Mouse (Mus musculus): ENCODE results near the gene Kif2c.

The Kif2c gene

DNA sequence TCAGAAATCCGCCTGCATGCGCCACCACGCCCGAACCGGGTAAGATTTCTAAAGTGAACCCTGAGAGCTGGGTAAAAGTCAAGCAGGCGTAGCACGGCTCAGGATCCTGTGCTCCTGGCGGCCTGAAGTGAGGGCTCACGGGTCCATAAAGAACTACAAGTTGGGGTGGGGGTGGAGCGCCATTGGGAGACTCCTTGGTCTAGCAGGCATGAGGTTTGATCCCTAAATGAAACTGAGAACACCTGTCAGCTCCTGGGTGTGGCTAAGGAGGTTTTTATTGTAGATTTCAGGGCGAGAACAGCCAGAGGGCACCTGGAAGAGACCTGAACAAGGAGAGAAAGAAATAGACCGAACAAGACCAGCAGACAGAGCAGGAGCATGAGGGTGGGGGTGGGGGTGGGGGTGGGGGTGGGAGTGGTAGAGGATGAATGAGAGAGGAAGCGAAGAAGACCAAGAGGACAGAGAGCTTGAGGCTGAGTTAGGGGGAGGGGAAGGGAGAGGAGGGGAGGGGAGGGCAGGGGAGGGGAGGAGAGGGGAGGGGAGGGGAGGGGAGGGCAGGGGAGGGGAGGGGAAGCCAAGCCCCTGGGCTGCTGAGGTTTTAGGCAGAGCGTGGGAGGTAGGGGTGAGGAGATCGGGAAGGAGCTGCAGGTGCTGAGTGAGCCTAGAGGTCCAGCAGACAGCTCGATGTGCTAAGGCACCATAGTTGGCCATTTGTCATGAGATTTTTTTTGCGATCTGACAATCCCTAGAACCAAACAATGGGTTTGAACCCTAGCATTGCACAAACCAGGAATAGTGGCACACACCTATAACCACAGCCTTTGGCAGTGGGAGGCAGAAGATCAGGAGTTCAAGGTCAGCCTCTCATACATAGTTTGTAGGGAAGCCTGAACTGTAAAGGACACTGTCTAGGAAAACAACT is 43.9 kb downstream of the Kif2c start:
- DNase-seq (ENCODE audit: low read depth, low spot score), result no peak

DNA sequence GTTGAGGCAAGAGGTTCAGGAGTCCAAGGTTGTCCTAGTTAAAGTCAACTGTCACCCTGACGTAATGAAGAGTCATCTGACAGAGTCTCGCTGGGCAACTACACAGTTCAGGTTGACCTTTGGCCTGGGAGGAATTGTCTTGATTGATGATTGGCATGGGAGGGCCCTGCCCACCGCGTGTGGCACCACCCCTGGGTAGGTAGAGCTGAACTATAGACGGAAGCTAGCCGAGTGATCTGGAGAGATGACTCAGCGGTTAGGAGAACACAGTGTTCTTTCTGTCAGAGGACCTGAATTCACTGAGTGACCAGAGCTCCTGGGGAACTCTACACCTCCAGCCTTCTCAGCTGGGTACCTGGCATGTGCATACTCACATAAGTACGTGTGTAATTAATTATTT is 46.4 kb downstream of the Kif2c start:
- no peak for DNase-seq (ENCODE audit: low read depth, low spot score)

DNA sequence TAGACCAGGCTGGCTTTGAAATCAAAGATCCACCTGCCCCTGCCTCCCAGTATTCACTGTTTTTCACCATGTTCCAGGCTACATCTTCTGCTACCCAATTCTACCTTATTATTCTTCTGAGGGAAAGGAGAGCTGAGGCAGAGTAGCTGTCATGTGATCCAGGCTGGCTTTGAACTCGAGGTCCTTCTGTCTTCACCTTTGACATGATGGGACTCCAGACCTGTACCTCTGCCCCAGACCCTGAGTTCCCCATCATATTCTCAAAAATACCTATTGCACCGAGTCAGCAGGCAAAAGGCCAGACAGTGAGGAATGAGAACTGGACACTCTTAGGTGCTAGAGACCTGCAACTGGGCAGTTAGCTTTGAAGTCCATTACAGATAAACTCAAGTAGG is 47.8 kb downstream of the Kif2c start:
- no peak for DNase-seq (ENCODE audit: low read depth, low spot score)

DNA sequence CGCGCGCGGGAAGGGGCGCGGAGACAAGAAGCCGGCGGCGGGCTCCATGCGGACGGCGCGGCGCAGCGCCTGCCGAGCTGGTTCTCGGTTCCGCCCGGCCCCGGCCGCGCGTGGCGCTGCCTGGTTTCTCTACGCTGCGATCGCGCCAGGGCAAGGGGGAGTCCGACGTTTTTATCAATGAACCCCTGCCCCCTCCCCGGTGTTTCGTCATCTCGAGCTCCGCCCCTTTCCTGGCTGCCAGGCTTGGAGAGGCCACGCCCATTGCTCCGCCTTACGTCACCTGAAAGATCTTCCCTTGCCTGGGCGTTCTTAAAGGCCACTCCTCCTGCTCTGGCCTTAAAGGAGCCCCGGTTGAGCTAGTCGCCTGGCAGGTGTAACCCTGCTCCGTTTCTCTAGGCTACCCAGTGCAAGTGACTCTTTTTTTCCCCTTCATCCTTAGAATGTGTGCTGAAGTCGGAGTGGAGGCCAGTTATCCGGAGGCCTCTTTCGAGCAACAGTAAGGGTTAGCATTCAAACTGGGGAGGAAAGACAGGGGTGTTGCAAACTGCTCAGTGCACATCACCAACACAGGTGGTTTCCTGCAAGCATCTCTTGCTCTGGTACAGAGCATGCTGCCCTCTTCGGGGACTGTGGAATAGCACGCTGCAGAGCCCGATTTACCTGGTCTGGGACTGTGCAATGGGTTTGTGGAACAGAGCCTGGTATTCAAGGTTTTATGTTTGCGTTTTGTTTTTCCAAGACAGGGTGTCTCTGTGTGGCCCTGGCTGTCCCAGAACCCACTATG is 48.4 kb downstream of the Kif2c start, which contains the start of gene Plk3:
Gene Plk3 (minus strand): TSS at position 147 of the 784 bp plus-strand sequence.
- DNase-seq (ENCODE audit: low read depth, low spot score), result peak; percentile 98

DNA sequence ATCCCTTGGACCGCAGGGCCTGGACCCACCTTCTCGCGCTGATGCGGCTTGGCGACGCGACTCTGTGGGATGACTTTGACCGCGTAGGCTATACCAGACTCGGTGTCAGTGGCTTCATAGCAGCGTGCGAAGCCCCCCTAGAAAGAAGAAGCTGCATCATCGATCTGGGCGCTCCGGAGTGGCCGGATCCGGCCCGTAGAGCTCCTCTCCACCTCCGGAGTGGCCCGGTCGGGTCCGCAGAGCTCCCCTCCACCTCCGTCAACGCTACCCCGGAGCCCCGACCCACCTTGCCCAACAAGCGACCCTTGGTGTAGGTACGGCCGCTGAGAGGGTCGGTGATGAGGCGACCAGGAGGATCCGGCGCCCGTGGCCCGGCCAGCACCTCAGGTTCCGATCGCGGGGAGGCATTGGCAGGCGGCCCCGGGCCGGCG is 49.1 kb downstream of the Kif2c start:
- no peak for DNase-seq (ENCODE audit: low read depth, low spot score)

DNA sequence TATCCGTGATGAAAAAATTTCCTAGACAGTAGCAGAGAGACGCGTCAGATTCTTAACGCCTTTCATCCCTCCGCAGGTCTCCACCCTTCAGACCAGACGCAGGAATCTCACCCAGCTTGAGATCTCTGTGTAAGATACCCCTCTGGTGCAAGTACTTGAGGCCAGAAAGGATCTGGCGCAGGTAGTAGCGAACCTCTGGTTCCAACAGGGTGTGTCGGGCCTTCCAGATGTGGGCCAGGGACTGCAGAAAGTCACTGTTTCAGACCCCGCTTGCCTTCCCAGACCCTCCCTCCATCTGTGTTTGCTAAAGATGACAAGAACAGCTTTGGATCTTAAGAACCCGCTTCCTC is 49.7 kb downstream of the Kif2c start:
- DNase-seq (ENCODE audit: low read depth, low spot score), result no peak

DNA sequence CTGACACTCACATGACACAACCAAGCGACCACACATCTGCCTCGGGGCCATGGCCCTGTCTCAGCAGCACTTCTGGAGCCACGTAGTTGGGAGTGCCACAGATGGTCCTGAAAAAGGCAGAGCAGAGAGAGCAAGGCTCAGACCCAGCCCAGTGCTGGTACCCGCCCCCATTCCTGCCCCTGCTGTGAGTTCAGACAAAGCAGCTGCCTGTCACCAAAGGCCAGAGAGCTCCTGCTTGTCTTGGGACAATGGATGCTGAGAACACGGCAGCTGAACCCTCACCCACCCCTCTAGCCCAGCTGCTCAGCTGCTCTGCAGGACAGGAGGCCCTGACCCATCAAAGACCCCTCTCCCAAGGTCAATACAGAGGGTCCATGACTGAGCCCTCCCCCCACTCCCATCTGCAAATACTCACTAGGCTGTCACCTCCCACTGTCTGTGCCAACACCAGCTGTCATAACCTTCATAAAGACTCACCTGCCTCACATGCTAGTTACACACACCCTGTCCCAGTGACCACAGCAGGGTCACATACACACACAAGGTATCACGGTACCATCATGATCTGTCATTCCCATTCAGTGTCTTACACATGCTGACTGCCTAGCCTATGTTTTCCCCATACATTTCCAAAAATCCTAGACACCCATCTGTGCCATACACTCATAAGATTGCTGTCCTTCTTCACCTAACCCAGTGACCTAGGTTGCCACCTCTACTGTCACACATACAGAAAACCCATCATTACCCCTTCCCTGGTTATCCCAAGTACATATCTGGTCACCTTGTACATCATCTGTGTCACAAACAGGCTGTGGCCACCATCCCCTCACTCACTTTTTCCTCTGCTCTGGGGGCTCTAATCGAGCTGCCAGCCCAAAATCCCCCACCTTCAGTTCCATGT is 50.3 kb downstream of the Kif2c start:
- no peak for DNase-seq (ENCODE audit: low read depth, low spot score)

DNA sequence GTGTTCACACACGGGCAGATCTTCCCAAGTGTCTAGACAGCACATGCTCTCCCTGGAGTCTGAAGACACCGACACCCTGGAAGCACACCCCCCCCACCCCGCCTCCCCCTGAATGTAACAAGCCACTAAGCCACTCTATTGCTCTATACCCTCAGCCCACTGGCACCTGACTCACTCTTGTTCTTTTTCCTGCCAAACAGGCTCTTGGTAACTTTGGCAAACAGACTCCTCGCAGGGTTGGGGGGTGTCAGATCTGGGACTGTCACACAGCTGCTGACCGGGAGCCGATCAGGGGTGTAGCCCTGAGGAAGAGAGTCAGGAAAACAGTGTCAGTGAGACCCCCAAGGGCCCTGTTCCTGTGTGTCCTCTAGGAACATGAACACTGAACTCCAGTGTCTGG is 51.2 kb downstream of the Kif2c start:
- DNase-seq (ENCODE audit: low read depth, low spot score), result no peak

DNA sequence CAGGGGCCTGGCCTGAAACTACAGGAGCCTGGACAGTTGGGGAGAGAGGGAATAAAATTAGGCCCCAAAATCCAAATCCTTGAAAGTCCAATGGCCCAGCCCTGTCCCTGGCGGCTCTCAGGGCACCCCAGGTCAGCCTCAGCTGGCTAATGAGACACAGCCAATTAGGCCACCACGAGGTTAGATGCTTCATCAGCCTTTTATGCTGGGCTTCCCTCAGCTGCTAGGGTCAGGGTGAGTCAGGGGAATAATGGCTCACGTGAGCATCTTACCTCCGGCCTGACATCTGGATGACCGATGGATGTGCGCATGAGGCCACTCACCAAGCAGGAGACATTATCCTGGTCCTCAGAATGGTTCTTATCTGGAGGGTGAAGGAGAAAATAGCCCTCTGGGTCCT is 51.6 kb downstream of the Kif2c start:
- no peak for DNase-seq (ENCODE audit: low read depth, low spot score)

DNA sequence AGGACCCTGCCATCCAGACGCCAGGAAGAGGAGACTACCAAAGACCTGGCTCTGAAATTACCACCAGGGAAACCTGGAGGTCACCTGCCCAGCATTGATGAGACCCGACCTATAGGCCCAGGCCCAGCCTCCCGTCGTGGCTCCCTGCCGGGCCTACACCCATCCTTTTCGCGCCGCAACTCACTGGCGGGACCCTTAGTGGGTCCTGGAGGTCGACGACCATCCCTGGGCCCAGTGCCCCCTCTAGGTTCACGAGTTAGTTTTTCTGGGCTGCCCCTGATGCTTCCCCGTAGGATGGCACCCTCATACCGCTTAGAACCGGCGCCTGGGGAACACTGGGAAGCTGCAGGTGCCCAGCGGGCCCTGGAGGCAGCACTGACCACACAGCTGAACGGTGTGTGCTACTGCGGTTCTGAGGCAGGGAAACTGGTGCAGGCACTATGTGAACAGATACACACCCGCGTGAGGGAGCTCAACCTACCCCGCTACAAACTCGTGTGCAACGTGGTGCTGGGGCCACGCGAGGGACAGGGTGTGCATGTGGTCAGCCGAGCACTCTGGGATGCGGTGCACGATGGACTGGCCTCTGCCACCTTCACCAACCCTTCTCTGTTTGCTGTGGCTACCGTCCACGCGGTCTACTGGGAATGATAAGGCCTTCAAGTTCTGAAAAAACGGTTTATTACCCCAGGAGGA is 54.3 kb downstream of the Kif2c start:
- no peak for DNase-seq (ENCODE audit: low read depth, low spot score)

DNA sequence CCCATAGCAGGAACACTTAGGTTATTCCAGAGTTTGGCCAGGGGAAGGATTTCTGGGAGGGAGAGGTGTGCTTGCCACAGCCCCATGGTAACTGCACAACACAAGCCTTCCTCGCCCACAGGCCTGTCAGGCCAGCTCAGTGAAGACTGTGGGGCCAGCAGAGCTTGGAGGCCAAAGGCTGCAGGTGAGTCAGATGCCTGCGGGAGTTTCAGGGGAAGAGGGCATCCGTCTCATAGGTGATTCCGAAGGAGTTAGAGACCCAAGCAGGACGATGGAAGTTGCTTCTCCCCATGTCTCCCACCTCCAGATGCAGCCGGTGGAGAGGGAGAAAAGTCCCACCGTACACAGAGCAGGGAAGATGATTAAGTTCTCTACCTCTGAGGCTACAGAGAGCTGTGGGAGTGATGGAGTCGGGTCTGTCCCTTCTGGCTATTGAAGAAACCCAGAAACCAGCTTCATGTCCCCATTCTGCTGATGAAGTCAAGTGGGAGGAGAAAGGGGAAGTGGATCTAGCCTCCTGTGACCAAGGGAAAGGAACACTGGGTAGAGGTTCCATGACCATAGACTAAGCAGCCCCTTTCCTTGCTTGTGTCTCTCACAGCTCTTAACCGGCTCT is 55.7 kb downstream of the Kif2c start, which contains the start of gene Tctex1d4:
Gene Tctex1d4 (plus strand): TSS at position 120 of the 616 bp plus-strand sequence.
- DNase-seq (ENCODE audit: low read depth, low spot score), result no peak

DNA sequence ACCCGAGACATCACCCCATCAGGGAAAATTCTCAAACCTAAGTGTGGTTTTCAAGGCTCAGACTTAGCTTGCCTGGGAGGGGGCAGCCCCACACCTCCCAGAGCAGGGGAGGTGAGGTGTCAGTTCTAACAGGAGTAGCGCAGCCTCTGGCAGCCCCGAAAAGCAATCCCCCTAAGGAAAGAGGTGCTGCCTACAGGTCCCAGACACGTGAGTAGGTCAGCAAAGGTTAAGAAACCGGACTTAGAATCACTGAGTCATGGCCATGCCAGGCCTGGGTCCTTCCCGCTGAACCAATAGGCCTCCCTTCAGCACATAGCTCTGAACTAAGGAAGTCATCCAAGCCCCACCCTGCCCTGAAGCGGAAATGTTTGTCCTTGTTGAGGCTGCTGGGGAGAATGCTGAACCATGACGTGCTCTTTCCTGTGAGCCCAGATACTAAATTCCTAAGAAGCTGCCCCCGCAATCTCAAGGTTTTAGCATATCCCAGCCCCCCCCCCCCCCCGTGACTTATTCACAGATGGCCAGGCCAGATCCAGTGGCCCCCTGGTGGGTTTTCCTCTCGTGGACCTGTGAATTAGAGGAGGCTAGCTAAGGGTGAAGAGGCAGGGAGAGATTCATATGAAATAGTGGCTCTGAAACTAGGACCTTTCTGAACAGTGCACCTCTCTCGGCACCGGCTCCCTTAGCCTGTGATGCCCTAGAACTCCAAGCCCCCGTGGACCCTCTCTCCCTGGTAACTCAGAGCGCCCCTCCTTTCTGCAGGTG is 56.3 kb downstream of the Kif2c start:
- no peak for DNase-seq (ENCODE audit: low read depth, low spot score)

DNA sequence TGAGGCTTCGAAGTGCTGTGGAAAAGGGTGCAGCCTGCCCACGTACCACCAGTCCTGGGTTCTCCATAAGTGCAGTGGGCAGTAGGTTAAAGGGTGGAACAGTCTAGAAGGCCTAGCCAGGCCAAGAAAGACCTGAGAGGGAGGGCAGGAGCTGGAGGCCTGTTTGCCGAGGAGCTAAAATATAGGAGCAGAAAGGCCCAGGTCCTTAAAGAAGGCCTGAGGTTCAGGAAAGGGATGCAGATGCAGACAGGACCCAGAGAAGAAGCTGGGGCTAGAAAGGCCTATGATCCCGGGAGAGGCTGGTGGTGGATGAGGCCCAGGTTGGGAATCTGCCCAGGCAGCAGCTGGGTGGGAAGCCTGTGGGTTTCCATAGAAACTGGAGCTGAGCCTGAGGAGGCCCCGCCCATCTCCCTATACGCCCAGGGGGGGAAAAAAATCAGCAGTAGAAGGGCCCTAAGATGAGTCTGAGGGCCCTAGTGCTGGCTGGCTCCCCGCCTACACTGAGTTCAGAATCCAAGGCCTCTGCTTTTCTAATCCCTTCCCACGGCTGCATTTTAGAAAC is 57.0 kb downstream of the Kif2c start, which contains the start of gene Btbd19:
Gene Btbd19 (minus strand): TSS at position 378 of the 562 bp plus-strand sequence.
- DNase-seq (ENCODE audit: low read depth, low spot score), result no peak

DNA sequence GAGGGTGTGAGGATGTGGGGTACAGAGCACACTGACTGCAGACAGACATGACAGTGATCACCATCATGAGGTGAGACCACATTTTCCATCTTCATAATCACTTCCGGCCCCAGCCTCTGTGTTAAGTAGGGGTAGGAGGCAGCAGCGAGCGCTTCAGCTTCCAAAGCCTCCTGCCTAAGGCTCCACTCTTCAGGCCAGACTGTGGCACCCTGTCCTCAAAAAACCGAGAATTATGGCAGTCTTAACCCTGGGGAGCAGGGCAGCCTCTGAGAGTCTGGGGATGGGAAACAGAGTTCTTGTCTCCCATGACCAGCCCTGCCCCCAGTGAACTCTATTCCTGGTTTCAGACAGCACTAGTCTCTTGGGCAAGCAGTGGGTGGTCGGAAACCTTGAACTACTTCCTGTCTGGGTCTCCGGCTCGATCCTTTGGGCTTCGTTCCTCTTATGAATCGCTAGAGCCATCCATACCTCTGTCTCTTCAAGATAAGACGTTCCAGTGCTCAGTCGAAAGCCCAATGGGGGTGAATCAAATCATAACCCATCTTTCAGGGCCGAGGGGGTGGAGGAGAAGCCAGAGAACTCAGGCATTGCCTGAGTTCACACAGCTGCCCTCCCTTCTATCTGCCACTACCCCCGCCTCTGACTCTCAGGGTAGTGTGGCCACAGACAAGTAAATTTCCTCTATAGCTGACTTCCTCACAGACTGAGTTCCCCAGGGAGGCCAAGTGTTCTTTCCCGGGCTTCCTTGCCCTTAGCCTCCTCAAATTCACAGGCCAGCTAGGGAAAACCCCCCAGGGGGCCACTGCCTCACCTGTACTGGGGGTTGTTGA is 57.7 kb downstream of the Kif2c start:
- DNase-seq (ENCODE audit: low read depth, low spot score), result peak; percentile 85

DNA sequence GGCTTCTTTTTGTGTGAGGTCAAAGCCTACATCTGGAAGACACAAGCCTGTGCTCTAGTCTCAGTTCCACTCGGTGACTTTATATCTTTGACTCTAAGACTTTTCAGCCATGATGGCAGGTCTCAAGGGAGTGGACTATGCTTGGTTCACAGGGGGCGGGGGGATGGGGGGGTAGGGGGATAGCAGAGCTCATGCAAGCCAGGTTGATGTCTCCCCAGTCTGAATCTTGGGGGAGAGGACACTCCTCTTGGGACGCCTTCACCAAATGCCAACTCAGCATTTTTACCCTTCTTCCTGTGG is 58.3 kb downstream of the Kif2c start:
- DNase-seq (ENCODE audit: low read depth, low spot score), result no peak

DNA sequence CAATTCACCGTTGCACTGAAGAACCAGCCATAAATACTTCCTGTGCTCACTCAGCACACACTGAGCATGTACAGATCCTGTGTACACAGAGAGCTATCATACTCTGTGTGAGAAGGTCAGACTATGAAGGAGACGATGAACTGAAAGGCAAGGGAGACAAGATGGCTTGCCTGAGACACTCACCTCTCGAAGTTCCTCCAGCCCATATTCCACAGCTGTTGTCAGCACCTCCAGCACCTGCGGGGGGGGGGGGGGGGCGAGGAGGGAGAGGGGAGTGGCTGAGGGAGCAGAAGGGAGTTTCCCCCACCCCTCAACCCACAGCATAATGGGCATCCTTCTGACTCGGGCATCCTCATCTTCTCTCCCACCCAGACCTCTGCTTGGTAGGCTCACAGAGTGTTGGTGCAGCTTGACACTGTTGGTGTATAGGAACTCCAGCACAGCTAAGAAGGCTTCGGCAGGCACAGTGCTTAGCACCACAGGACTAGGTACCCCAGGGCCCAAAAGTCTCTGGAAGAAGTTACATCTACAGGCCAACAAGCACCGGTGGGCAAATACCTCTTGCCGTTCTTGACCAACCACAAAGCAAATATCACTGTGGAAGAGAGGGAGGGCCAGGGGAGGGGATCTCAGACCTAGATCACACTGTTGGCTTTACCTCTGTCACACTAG is 58.8 kb downstream of the Kif2c start:
- DNase-seq (ENCODE audit: low read depth, low spot score), result no peak

DNA sequence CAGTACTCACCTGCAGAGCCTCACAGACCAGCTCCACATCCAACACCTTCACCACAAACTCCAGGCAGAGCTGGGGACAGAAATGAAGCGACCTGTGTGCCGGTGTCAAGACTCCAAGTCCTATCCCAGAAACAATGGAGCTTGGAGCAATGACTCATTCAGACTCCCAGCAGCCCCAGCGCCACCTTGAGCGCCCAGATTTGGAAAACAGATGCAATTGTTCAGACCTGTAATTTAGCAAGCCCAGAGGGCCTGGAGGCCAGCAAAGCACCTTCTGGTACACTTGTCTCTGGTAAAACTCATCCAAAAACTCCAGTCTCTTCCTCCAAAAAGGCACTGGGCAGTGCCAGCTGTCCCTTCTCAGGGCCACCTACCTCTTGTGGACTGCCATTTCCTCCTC is 60.2 kb downstream of the Kif2c start:
- DNase-seq (ENCODE audit: low read depth, low spot score), result no peak

All from A20 (cell line).